Mouse (Mus musculus): ENCODE results near the gene Trpc5.

Trpc5 gene

GRCm38 (mm10) chrX:144335332-144336015 lies 352.5 kb downstream of the Trpc5 start:
- DNase-seq (ENCODE audit: low read depth, low spot score): no peak

All from retina, adult 2 months (tissue).